Mouse (Mus musculus) CH12.LX (cell line): ENCODE results near the gene Gnas. TPM values are rescaled to one million over a fixed set of nuclear protein-coding genes. Genes with fewer than 3 reads are reported as not detected.
A peak's percentile ranks its signal among the peaks of the same experiment; 100 is the strongest.

Experiments used
- DNase-seq: peaks from one replicate; pipeline ENCODE4 v3.0.0-alpha.2; 2013; ENCODE audit errors: extremely low read depth
- H3K27ac ChIP-seq: 2 replicates; pipeline ENCODE4 v1.5.1; 2012; ENCODE audit warnings: low read depth, mild to moderate bottlenecking, control low read depth, moderate library complexity; ENCODE audit not compliant: insufficient read depth
- H3K27me3 ChIP-seq: replicated peaks from 2 replicates; pipeline ENCODE3; 2012; ENCODE audit warnings: inconsistent platforms
- H3K36me3 ChIP-seq, 2 experiments: replicated peaks in 1 of 2; 2 replicates each; pipeline versions ENCODE3 to v1.6.1; 2012; ENCODE audit warnings: inconsistent platforms in 1 of 2, low read length in 1 of 2, mild to moderate bottlenecking in 1 of 2, mixed read lengths in 1 of 2, moderate library complexity in 1 of 2; ENCODE audit not compliant: control insufficient read depth in 1 of 2, insufficient read depth in 1 of 2
- H3K4me1 ChIP-seq, 2 experiments: 2 replicates each; pipeline ENCODE4 v1.6.1; 2012; ENCODE audit warnings: inconsistent platforms in 1 of 2, moderate library complexity in 1 of 2; ENCODE audit not compliant: insufficient read depth in 2 of 2, control insufficient read depth in 1 of 2
- H3K4me2 ChIP-seq: 2 replicates; pipeline ENCODE4 v1.6.1; 2012; ENCODE audit warnings: low read depth, mild to moderate bottlenecking, control low read depth; ENCODE audit not compliant: poor library complexity, insufficient read depth, severe bottlenecking
- H3K4me3 ChIP-seq, 3 experiments: fragments of 150-350 bp in 1 of 3; sonication (generic) in 1 of 3; replicated peaks in 1 of 3; 2 replicates each; pipeline versions ENCODE3 to v1.5.1; 2011 to 2012; ENCODE audit warnings: low read depth in 2 of 3, low read length in 2 of 3, mild to moderate bottlenecking in 2 of 3, moderate library complexity in 2 of 3, control low read depth in 1 of 3, improper control_type of control experiment in 1 of 3, inconsistent platforms in 1 of 3, mixed read lengths in 1 of 3; ENCODE audit not compliant: poor library complexity in 1 of 3
- H3K79me2 ChIP-seq: replicated peaks from 2 replicates; pipeline ENCODE4 v1.6.1; 2012; ENCODE audit warnings: mild to moderate bottlenecking, moderate library complexity; ENCODE audit not compliant: control insufficient read depth, poor library complexity, insufficient read depth, severe bottlenecking; ENCODE audit errors: extremely low read depth
- H3K9ac ChIP-seq: 2 replicates; pipeline ENCODE4 v1.6.1; 2012; ENCODE audit warnings: low read depth, mild to moderate bottlenecking, control low read depth, moderate library complexity; ENCODE audit not compliant: insufficient read depth
- H3K9me3 ChIP-seq: replicated peaks from 2 replicates; pipeline ENCODE3; 2012; ENCODE audit warnings: low read length, inconsistent platforms, mixed read lengths
- BHLHE40 ChIP-seq: IDR thresholded peaks from 2 replicates; pipeline ENCODE4 v1.6.1; 2011; ENCODE audit warnings: mild to moderate bottlenecking, low read depth, low read length, improper control_type of control experiment
- CHD1 ChIP-seq: IDR thresholded peaks from 2 replicates; pipeline ENCODE4 v1.6.1; 2012; ENCODE audit warnings: low read depth, low read length, improper control_type of control experiment, inconsistent platforms
- CHD2 ChIP-seq: IDR thresholded peaks from 2 replicates; pipeline ENCODE4 v1.6.1; 2011; ENCODE audit warnings: low read length, improper control_type of control experiment
- CTCF ChIP-seq, 2 experiments: IDR thresholded peaks in 1 of 2; conservative IDR thresholded peaks in 1 of 2; 2 replicates each; pipeline ENCODE4 v1.5.1; 2011 to 2012; ENCODE audit warnings: low read depth in 2 of 2, low read length in 2 of 2, improper control_type of control experiment in 1 of 2, inconsistent platforms in 1 of 2, mild to moderate bottlenecking in 1 of 2, moderate library complexity in 1 of 2
- ELF1 ChIP-seq: IDR thresholded peaks from 2 replicates; pipeline ENCODE4 v1.6.1; 2014; ENCODE audit warnings: low read depth, mild to moderate bottlenecking, inconsistent platforms, low read length, improper control_type of control experiment
- ETS1 ChIP-seq: conservative IDR thresholded peaks from 2 replicates; pipeline ENCODE4 v1.6.1; 2012; ENCODE audit warnings: low read depth, mild to moderate bottlenecking, inconsistent platforms, low read length, improper control_type of control experiment, moderate library complexity
- IRF4 ChIP-seq: IDR thresholded peaks from 2 replicates; pipeline ENCODE4 v1.6.1; 2014; ENCODE audit warnings: low read depth, mild to moderate bottlenecking, inconsistent platforms, low read length, improper control_type of control experiment
- JUN ChIP-seq: IDR thresholded peaks from 2 replicates; pipeline ENCODE4 v1.6.1; 2011; ENCODE audit warnings: low read depth, mild to moderate bottlenecking, low read length, improper control_type of control experiment, moderate library complexity; ENCODE audit not compliant: insufficient read depth
- KAT2A ChIP-seq: IDR thresholded peaks from 2 replicates; pipeline ENCODE4 v1.6.1; 2012; ENCODE audit warnings: low read length, improper control_type of control experiment, inconsistent platforms; ENCODE audit not compliant: insufficient replicate concordance
- MXI1 ChIP-seq: IDR thresholded peaks from 2 replicates; pipeline ENCODE4 v1.6.1; 2011; ENCODE audit warnings: mild to moderate bottlenecking, low read depth, low read length, improper control_type of control experiment
- POLR2AphosphoS2 ChIP-seq: IDR thresholded peaks from 2 replicates; pipeline ENCODE4 v1.6.1; 2011; ENCODE audit warnings: low read depth, low read length, improper control_type of control experiment
- RAD21 ChIP-seq: IDR thresholded peaks from 2 replicates; pipeline ENCODE4 v1.6.1; 2011; ENCODE audit warnings: low read depth, mild to moderate bottlenecking, low read length, improper control_type of control experiment, moderate library complexity
- RCOR1 ChIP-seq: conservative IDR thresholded peaks from 2 replicates; pipeline ENCODE4 v1.6.1; 2012; ENCODE audit warnings: low read depth, mild to moderate bottlenecking, inconsistent platforms, low read length, improper control_type of control experiment
- SIN3A ChIP-seq: IDR thresholded peaks from 2 replicates; pipeline ENCODE4 v1.6.1; 2012; ENCODE audit warnings: low read length, improper control_type of control experiment, inconsistent platforms
- TBP ChIP-seq: conservative IDR thresholded peaks from 2 replicates; pipeline ENCODE4 v1.6.1; 2011; ENCODE audit warnings: low read depth, low read length, improper control_type of control experiment
- TCF12 ChIP-seq: IDR thresholded peaks from 2 replicates; pipeline ENCODE4 v1.6.1; 2014; ENCODE audit warnings: low read depth, mild to moderate bottlenecking, inconsistent platforms, low read length, improper control_type of control experiment
- USF1 ChIP-seq: IDR thresholded peaks from 2 replicates; pipeline ENCODE4 v1.6.1; 2014; ENCODE audit warnings: low read depth, mild to moderate bottlenecking, inconsistent platforms, low read length, improper control_type of control experiment
- USF2 ChIP-seq: conservative IDR thresholded peaks from 2 replicates; pipeline ENCODE4 v1.6.1; 2011; ENCODE audit warnings: low read depth, low read length, improper control_type of control experiment
- ZC3H11A ChIP-seq: IDR thresholded peaks from 2 replicates; pipeline ENCODE4 v1.6.1; 2012; ENCODE audit warnings: low read depth, mild to moderate bottlenecking, inconsistent platforms, low read length, improper control_type of control experiment
- dilution Hi-C: fragments of 300-500 bp; cut with MboI; formaldehyde crosslinking; loops from 2 replicates; pipeline ENCODE4 v1.14.3; 2020; ENCODE audit warnings: low sequenced_read_pairs; ENCODE audit not compliant: extremely low pct_unique_long_range_greater_than_20kb, extremely low pct_ligation_motif_present
- in situ Hi-C: fragments of 300-500 bp; cut with MboI; formaldehyde crosslinking; loops from 3 replicates; pipeline ENCODE4 v1.14.3; 2019; ENCODE audit warnings: low sequenced_read_pairs, low pct_ligation_motif_present, low pct_unique_long_range_greater_than_20kb, mixed read lengths
- polyA plus RNA-seq: library from polyadenylated mRNA; unstranded; fragments of >175 nt; gene quantifications from 2 replicates; pipeline ENCODE4 v1.2.1, GENCODE M21; 2012; ENCODE audit warnings: low read depth; ENCODE audit not compliant: insufficient read length
- total RNA-seq, 2 experiments: library from RNA; depleted of rRNA; stranded (reverse); fragments of 300-350 nt in 1 of 2; fragments of >200 nt in 1 of 2; gene quantifications; 2 replicates each; pipeline ENCODE4 v1.2.3; 2012 to 2014

Gene Gnas
- total and polyA plus RNA-seq, 3 experiments, result 369 to 502 (median 452) TPM

GRCm38 (mm10) chr2:174291662-174292030 is 7.5 kb downstream of the Gnas start:
- in situ Hi-C loops, result no loop called here
- peaks cover 66% of the 10 kb centered on the region for H3K79me2 ChIP-seq
- no peaks in the 10 kb centered on the region for H3K9me3 ChIP-seq
- dilution Hi-C loops, result no loop called here
- DNase-seq, result no peak
- H3K9ac ChIP-seq, result no peak overlapping the region
- H3K27ac ChIP-seq, result no peak overlapping the region
- H3K4me2 ChIP-seq, result no peak overlapping the region
- no peaks in the 10 kb centered on the region for H3K27me3 ChIP-seq
- TF ChIP-seq BHLHE40 (no peak), KAT2A (no peak), ZC3H11A (no peak), POLR2AphosphoS2 (no peak), CHD2 (no peak), CHD1 (no peak), CTCF (conservative IDR thresholded peaks at IDR 0.05 in 1 of 2, IDR thresholded peaks at IDR 0.05 in 1 of 2; ENCODE audit: low read depth in 2 of 2, low read length in 2 of 2) (no peak), USF1 (no peak), TCF12 (no peak), JUN (no peak), IRF4 (no peak), ELF1 (no peak), USF2 (no peak), RAD21 (no peak), MXI1 (no peak)
- H3K36me3 ChIP-seq, result peaks cover 14 to 54% of the 10 kb centered on the region in 2 experiments
- peaks cover 3 to 27% of the 10 kb centered on the region in 2 experiments; a peak in 3 of 4 replicates for H3K4me1 ChIP-seq
- no peak overlapping the region for H3K4me3 ChIP-seq

GRCm38 (mm10) chr2:174294457-174294856 is 10.3 kb downstream of the Gnas start:
- dilution Hi-C loops (no loop called here), in situ Hi-C loops (no loop called here)
- Histone ChIP-seq H3K4me2 (no peak overlapping the region; the same call in 1 of the 2 replicates), H3K79me2 (peaks cover 50% of the 10 kb centered on the region), H3K9me3 (peaks cover 22% of the 10 kb centered on the region), H3K4me3 (peak overlapping the region; percentile 70 to 87 (median 75)), H3K27ac (no peak overlapping the region), H3K9ac (peak overlapping the region; percentile 70), H3K36me3 (peaks cover 3 to 30% of the 10 kb centered on the region in 2 experiments)
- peak; percentile 42 for DNase-seq
- TF ChIP-seq TBP, result 0 out of 2 replicates have a peak, but pooled peaks have one; percentile 13
- TF ChIP-seq CHD1, result peak; percentile 64; the same call in 1 of the 2 replicates
- peak; percentile 9; the same call in 1 of the 2 replicates for TF ChIP-seq MXI1
- no peak for TF ChIP-seq BHLHE40
- peak; percentile 46; the same call in 1 of the 2 replicates for TF ChIP-seq ELF1
- 0 out of 2 replicates have a peak, but pooled peaks have one; percentile 53 for TF ChIP-seq SIN3A
- no peak for TF ChIP-seq RCOR1
- TF ChIP-seq ETS1, result no peak
- TF ChIP-seq, all 38 proteins: peak for 5
- no peaks in the 10 kb centered on the region for H3K27me3 ChIP-seq
- peaks cover 3 to 27% of the 10 kb centered on the region in 2 experiments; a peak in 3 of 4 replicates for H3K4me1 ChIP-seq
